Mouse (Mus musculus) spleen, adult 10 weeks (tissue): Measurements from ENCODE around the gene Anxa10. TPM values are rescaled to one million over a fixed set of nuclear protein-coding genes. Genes with fewer than 3 reads are reported as not detected.

ENCODE experiments used
- polyA plus RNA-seq: library from polyadenylated mRNA; stranded (reverse); fragments of 350-450 nt; fragmentation: Illumina TruSeq; extraction: RNeasy Lipid Tissue Mini Kit (QIAGEN cat#74804); gene quantifications from one replicate; pipeline ENCODE4 v1.2.3, GENCODE M21; 2015; ENCODE audit warnings: low replicate concordance; ENCODE audit not compliant: insufficient read depth

Gene Anxa10
- not detected for polyA plus RNA-seq

DNA sequence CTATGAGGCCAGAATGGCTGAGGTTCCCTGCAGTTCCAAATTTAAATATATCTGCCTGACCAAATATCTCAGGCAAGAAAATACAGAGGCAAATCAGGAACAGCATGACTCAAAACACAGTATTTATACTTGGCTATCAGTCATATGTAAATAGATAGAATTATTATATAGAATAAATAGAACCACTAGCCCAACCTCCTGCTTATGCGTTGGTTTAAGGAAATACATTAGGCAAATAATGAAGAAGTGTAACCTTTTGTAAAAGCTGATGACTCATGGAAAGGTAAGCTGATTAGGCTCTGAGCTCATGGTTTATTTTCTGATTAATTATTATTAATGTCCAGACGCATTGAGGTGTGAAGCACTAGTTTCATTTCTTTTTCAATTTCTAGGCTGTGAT, at the start of gene Anxa10:
TSS of gene Anxa10 (minus strand) at position 53 of the 400 bp plus-strand sequence.

Other genes with a start within 250 kb of the Anxa10 start
- 32.2 TPM for gene Palld, start 220.5 kb downstream of the Anxa10 start, polyA plus RNA-seq
- gene Ddx60, start 195.1 kb downstream of the Anxa10 start, polyA plus RNA-seq, result 13.0 TPM